Mouse (Mus musculus) heart, postnatal 0 days (tissue): ENCODE results near the gene Camk1.

Experiments
- CTCF ChIP-seq: IDR thresholded peaks from 2 replicates; pipeline ENCODE4 v1.5.1; 2016; ENCODE audit warnings: antibody characterized with exemption, control low read depth, low read depth
- EP300 ChIP-seq: IDR thresholded peaks from 2 replicates; pipeline ENCODE4 v1.6.1; 2016; ENCODE audit warnings: antibody characterized with exemption, low read depth

- TF ChIP-seq EP300 = no peak
- TF ChIP-seq CTCF = no peak
These were observed 56.5 kb downstream of the Camk1 start for GRCm38 (mm10) chr6:113287236-113287635.
